Mouse (Mus musculus) heart, postnatal 4 days (tissue): ENCODE measurements around the gene Pafah1b1. TPM values are rescaled to one million over a fixed set of nuclear protein-coding genes. Genes with fewer than 3 reads are reported as not detected.

Experiments
- DNase-seq: peaks from one replicate; pipeline ENCODE4 v3.0.0; 2021
- total RNA-seq, 2 experiments: library from RNA; stranded (reverse); gene quantifications; 2 replicates each; pipeline ENCODE4 v1.2.3; 2021

Gene Pafah1b1
- total RNA-seq, 2 experiments from 2014 or later = 265 to 269 TPM

- DNase-seq = no peak
These were observed 62.8 kb downstream of the Pafah1b1 start for GRCm38 (mm10) chr11:74661641-74662040.

GRCm38 (mm10) chr11:74660336-74660735, 64.1 kb downstream of the Pafah1b1 start:
- DNase-seq = no peak

GRCm38 (mm10) chr11:74655941-74656340, 68.5 kb downstream of the Pafah1b1 start:
- no peak for DNase-seq

- DNase-seq = peak; percentile 62
These were observed 71.1 kb downstream of the Pafah1b1 start for GRCm38 (mm10) chr11:74653385-74653784.

GRCm38 (mm10) chr11:74652791-74653191, 71.7 kb downstream of the Pafah1b1 start:
- DNase-seq = peak; percentile 62

- no peak for DNase-seq
These were observed 73.8 kb downstream of the Pafah1b1 start for GRCm38 (mm10) chr11:74650576-74651100.

GRCm38 (mm10) chr11:74649647-74650551, 74.6 kb downstream of the Pafah1b1 start:
- peak; percentile 40 for DNase-seq

- DNase-seq = peak; percentile 98
These were observed 75.3 kb downstream of the Pafah1b1 start, which contains the start of gene Cluh for GRCm38 (mm10) chr11:74649095-74649646. Cluh (plus strand) TSS chr11:74649495.

- no peak for DNase-seq
These were observed 75.8 kb downstream of the Pafah1b1 start for GRCm38 (mm10) chr11:74648676-74649075.

GRCm38 (mm10) chr11:74647966-74648365, 76.5 kb downstream of the Pafah1b1 start:
- no peak for DNase-seq

GRCm38 (mm10) chr11:74639628-74640027, 84.8 kb downstream of the Pafah1b1 start:
- DNase-seq = no peak

GRCm38 (mm10) chr11:74638791-74639411, 85.6 kb downstream of the Pafah1b1 start:
- DNase-seq = no peak

- DNase-seq = peak; percentile 78
These were observed 86.3 kb downstream of the Pafah1b1 start for GRCm38 (mm10) chr11:74637971-74638790.

GRCm38 (mm10) chr11:74637486-74637885, 87.0 kb downstream of the Pafah1b1 start:
- no peak for DNase-seq

- DNase-seq = peak; percentile 79
These were observed 89.8 kb downstream of the Pafah1b1 start for GRCm38 (mm10) chr11:74634490-74635275.

- DNase-seq = no peak
These were observed 92.3 kb downstream of the Pafah1b1 start for GRCm38 (mm10) chr11:74631880-74632789.

- no peak for DNase-seq
These were observed 97.0 kb downstream of the Pafah1b1 start for GRCm38 (mm10) chr11:74627481-74627880.

GRCm38 (mm10) chr11:74625333-74625732, 99.1 kb downstream of the Pafah1b1 start:
- no peak for DNase-seq
